Mouse (Mus musculus): ENCODE data around the gene Ddx19b. TPM values are rescaled to one million over a fixed set of nuclear protein-coding genes. Genes with fewer than 3 reads are reported as not detected.

Ddx19b gene
- total and polyA plus RNA-seq, 3 experiments: 12.6 to 14.4 (median 13.5) TPM

DNA sequence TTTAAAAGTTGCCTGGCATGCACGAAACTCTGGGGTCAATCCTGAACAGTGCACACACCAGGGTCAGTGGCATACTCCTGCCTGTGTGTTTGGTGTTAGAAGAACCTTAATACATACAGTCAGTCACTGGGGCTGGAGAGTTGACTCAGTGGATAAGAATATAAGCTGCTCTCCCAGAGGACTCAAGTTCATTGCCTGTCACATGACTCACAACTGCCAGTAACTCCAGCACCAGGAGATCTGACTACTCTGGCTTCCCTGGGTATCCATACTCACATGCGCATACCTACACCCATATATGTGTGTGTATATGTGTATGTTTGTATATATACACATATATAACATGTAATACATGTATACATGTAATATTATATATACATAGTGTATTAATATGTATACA, 68.5 kb downstream of the Ddx19b start (continued):
- TF ChIP-seq USF1 (IDR thresholded peaks at IDR 0.05; ENCODE audit: low read depth, low read length): no peak

DNA sequence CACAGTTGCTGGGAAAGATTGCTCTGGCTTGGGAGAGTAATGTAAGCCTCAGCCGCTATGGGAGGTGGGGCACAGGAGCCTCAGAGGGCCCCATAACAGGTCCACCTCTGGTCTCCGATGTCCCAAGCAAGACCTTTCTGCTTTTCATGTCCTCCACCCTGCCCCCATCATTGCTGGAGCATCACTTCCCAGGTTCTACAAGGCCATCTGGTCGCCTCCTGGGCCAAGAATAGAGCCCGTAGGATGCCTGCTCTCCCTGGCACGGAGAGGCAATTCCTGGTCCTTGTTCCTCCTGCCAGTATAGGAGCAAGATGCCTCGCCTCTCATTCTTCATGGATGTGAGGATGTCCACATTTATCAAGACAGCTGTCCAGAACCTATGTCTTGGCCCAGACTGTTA, 71.6 kb downstream of the Ddx19b start:
- DNase-seq (ENCODE audit: extremely low read depth): no peak
- Histone ChIP-seq H3K4me3 (replicated peaks in 1 of 3; ENCODE audit: low read depth in 2 of 3, low read length in 2 of 3, poor library complexity in 1 of 3) (no peak overlapping the region), H3K9me3 (replicated peaks; ENCODE audit: low read length) (no peaks in the 10 kb centered on the region), H3K4me1 (ENCODE audit: control insufficient read depth in 1 of 2, insufficient read depth in 2 of 2) (peaks cover 10 to 25% of the 10 kb centered on the region in 2 experiments), H3K27ac (ENCODE audit: insufficient read depth, low read depth) (no peak overlapping the region), H3K36me3 (replicated peaks in 1 of 2; ENCODE audit: control insufficient read depth in 1 of 2, insufficient read depth in 1 of 2, low read length in 1 of 2) (peaks cover 59 to 87% of the 10 kb centered on the region in 2 experiments), H3K4me2 (ENCODE audit: insufficient read depth, low read depth, poor library complexity, severe bottlenecking) (no peak overlapping the region), H3K9ac (ENCODE audit: insufficient read depth, low read depth) (no peak overlapping the region), H3K79me2 (replicated peaks; ENCODE audit: control insufficient read depth, extremely low read depth, insufficient read depth, poor library complexity, severe bottlenecking) (peaks cover 13% of the 10 kb centered on the region), H3K27me3 (replicated peaks) (no peaks in the 10 kb centered on the region)
- TF ChIP-seq MXI1 (IDR thresholded peaks at IDR 0.05; ENCODE audit: low read depth, low read length) (no peak), SIN3A (IDR thresholded peaks at IDR 0.05; ENCODE audit: low read length) (no peak), RCOR1 (conservative IDR thresholded peaks at IDR 0.05; ENCODE audit: low read depth, low read length) (no peak), USF2 (conservative IDR thresholded peaks at IDR 0.05; ENCODE audit: low read depth, low read length) (no peak), CHD2 (IDR thresholded peaks at IDR 0.05; ENCODE audit: low read length) (no peak), KAT2A (IDR thresholded peaks at IDR 0.05; ENCODE audit: insufficient replicate concordance, low read length) (no peak), ETS1 (conservative IDR thresholded peaks at IDR 0.05; ENCODE audit: low read depth, low read length) (no peak), MAX (IDR thresholded peaks at IDR 0.05; ENCODE audit: low read length) (no peak)
- dilution Hi-C loops (cut with MboI; ENCODE audit: extremely low pct_ligation_motif_present, extremely low pct_unique_long_range_greater_than_20kb, low sequenced_read_pairs) (no loop called here), in situ Hi-C loops (cut with MboI; ENCODE audit: low pct_ligation_motif_present, low pct_unique_long_range_greater_than_20kb, low sequenced_read_pairs) (no loop called here)

DNA sequence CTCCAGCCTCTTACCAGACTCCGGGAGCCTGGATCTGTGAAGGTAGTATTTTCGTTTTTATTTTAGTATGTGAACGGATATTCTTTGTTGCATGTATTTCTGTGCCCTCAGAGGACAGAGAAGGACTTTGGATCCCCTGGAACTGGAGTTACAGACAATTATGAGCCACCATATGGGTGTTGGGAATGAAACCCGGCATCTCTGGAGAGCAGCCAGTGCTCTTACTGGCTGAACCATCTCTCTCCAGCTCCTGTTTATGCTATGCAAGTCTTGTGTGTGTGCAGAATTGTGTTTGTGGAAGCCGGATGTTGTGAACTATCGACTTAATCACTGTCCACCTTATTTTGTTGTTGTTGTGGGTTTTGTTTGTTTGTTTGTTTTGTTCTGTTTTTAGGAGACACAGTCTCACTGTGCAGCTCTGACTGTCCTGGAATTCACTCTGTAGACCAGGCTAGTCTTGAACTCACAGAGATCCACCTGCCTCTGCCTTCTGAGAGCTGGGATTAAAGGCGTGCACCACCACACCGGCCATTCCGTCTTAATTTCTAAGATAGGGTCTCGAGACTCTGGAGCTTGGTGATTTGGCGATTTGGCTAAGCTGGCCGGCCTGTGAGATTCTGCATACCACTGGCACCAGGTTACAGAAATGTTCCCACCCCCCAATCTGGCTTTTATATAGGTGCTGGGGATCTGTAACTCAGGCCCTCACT, 72.3 kb downstream of the Ddx19b start:
- in situ Hi-C loops (cut with MboI; ENCODE audit: low pct_ligation_motif_present, low pct_unique_long_range_greater_than_20kb, low sequenced_read_pairs): no loop called here
- no peak for TF ChIP-seq UBTF (IDR thresholded peaks at IDR 0.05; ENCODE audit: low read depth, low read length)
- no peak for TF ChIP-seq ZNF384 (IDR thresholded peaks at IDR 0.05; ENCODE audit: low read depth, low read length)
- TF ChIP-seq MEF2A (IDR thresholded peaks at IDR 0.05; ENCODE audit: borderline replicate concordance, low read depth, low read length): no peak
- TF ChIP-seq MAZ (IDR thresholded peaks at IDR 0.05; ENCODE audit: low read depth, low read length): no peak
- no peak for TF ChIP-seq RAD21 (IDR thresholded peaks at IDR 0.05; ENCODE audit: low read depth, low read length)
- no peak for TF ChIP-seq ZMIZ1 (IDR thresholded peaks at IDR 0.05; ENCODE audit: low read depth, low read length)
- no peak for TF ChIP-seq USF2 (conservative IDR thresholded peaks at IDR 0.05; ENCODE audit: low read depth, low read length)
- TF ChIP-seq CHD1 (IDR thresholded peaks at IDR 0.05; ENCODE audit: low read depth, low read length): no peak
- no peak for TF ChIP-seq NELFE (IDR thresholded peaks at IDR 0.05; ENCODE audit: low read depth, low read length)
- no peak for TF ChIP-seq TBP (conservative IDR thresholded peaks at IDR 0.05; ENCODE audit: low read depth, low read length)
- no peak for TF ChIP-seq CTCF (conservative IDR thresholded peaks at IDR 0.05 in 1 of 2, IDR thresholded peaks at IDR 0.05 in 1 of 2; ENCODE audit: low read depth in 2 of 2, low read length in 2 of 2)
- no peak for TF ChIP-seq JUND (conservative IDR thresholded peaks at IDR 0.05; ENCODE audit: low read depth, low read length)
- no peak for TF ChIP-seq POLR2AphosphoS2 (IDR thresholded peaks at IDR 0.05; ENCODE audit: low read depth, low read length)
- TF ChIP-seq NRF1 (IDR thresholded peaks at IDR 0.05; ENCODE audit: low read depth, low read length): no peak
- no peak for TF ChIP-seq MYC (IDR thresholded peaks at IDR 0.05; ENCODE audit: low read depth, low read length)
- dilution Hi-C loops (cut with MboI; ENCODE audit: extremely low pct_ligation_motif_present, extremely low pct_unique_long_range_greater_than_20kb, low sequenced_read_pairs): no loop called here
- no peak overlapping the region for H3K9ac ChIP-seq (ENCODE audit: insufficient read depth, low read depth)
- no peak overlapping the region for H3K4me3 ChIP-seq (replicated peaks in 1 of 3; ENCODE audit: low read depth in 2 of 3, low read length in 2 of 3, poor library complexity in 1 of 3)
- H3K79me2 ChIP-seq (replicated peaks; ENCODE audit: control insufficient read depth, extremely low read depth, insufficient read depth, poor library complexity, severe bottlenecking): peaks cover 13% of the 10 kb centered on the region
- H3K4me2 ChIP-seq (ENCODE audit: insufficient read depth, low read depth, poor library complexity, severe bottlenecking): no peak overlapping the region
- peaks cover 58 to 81% of the 10 kb centered on the region in 2 experiments for H3K36me3 ChIP-seq (replicated peaks in 1 of 2; ENCODE audit: control insufficient read depth in 1 of 2, insufficient read depth in 1 of 2, low read length in 1 of 2)
- no peak for DNase-seq (ENCODE audit: extremely low read depth)
- H3K4me1 ChIP-seq (ENCODE audit: control insufficient read depth in 1 of 2, insufficient read depth in 2 of 2): peaks cover 10 to 32% of the 10 kb centered on the region in 2 experiments
- H3K27me3 ChIP-seq (replicated peaks): no peaks in the 10 kb centered on the region
- H3K9me3 ChIP-seq (replicated peaks; ENCODE audit: low read length): no peaks in the 10 kb centered on the region
- no peak overlapping the region for H3K27ac ChIP-seq (ENCODE audit: insufficient read depth, low read depth)

Measured in CH12.LX (cell line).